Mouse (Mus musculus): ENCODE data around the gene Ywhah.

Ywhah gene

DNA sequence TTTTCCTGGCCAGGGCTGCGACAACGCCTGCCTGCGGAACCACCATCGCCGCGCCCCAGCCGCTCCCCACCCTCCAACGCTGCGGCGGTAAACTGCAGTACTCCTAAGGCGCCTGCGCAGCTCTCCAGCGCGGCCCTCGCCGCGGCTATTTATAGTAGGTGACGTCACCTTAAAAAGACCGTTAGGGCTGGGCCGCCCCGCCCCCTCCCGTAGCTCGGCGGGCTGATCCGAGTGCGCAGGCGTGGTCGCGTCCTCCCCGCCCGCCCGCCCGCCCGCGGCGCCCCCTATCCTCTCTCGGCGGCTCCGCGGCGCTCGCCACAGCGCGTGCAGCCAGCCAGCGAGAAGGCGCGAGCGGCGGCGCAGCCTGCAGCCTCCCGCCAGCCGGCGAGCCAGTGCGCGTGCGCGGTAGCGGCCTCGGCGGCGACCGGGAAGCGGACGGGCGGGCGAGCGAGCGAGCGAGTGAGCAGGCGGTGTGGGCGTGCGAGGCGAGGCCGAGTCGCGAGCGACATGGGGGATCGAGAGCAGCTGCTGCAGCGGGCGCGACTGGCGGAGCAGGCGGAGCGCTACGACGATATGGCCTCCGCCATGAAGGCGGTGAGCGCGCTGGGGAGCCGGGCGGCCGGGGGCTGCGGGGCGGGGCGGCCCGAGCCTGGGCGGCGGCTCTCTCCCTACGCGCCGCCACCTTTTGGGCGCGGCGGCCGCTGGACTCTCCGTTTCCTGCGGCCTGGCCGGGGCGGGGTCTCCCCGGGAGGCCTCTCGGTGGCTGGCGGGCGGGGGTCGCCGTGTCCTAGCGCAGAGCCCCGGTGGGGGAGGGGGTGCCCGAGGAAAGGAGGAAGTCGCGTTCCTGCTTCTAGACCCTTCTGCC, at the start of gene Ywhah:
TSS of gene Ywhah (plus strand) at position 256 of the 865 bp plus-strand sequence.
- peak; percentile 95 to 96 for DNase-seq

DNA sequence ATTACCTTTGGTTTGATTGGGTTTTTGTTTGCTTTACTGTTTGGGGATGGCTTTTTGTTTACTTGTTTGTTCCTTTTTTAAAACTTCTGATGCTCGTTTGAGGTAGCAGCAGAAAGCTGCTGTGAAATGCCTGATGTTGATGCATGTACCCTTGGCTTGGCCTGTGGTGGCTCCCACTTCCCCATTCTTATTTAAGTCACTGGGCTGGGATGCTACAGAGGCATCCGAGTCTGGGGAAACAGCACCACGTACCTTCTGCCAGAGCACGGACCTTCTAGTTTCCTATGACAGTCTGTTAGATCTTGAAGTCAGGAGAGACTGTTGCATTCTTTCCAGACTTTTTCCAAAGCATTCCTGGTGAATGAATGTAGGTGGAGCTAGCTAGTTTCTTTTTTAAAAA, 42.1 kb upstream of the Ywhah start:
- no peak for DNase-seq

- no peak for DNase-seq
Measured at GRCm38 (mm10) chr5:32977179-32977578, 41.4 kb upstream of the Ywhah start.

GRCm38 (mm10) chr5:32985379-32985778, 33.2 kb upstream of the Ywhah start:
- DNase-seq, result no peak

GRCm38 (mm10) chr5:32987873-32988272, 30.7 kb upstream of the Ywhah start:
- DNase-seq, result no peak

- no peak for DNase-seq
Measured at GRCm38 (mm10) chr5:32989959-32990640, 28.5 kb upstream of the Ywhah start.

GRCm38 (mm10) chr5:32991152-32991551, 27.5 kb upstream of the Ywhah start:
- DNase-seq, result no peak

DNA sequence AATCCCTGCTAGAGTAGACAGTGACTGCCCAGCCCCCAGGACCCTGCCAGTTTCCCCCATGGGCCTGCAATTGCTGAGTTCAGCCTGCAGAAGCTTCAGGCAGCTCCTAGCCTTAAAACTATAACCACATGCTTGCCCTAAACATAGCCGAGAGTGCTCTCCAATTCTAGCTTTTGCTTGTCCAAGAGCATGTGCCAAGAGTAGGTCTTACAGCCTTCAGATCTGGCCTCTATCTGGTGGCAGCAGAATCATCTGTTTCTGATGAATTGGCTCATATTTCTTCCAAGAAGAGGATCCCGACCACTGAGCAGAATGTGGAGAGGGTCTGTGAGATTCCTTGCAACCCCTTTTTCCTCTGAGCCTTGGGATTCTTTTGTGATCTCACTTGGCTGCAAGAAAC, 24.1 kb upstream of the Ywhah start:
- no peak for DNase-seq

DNA sequence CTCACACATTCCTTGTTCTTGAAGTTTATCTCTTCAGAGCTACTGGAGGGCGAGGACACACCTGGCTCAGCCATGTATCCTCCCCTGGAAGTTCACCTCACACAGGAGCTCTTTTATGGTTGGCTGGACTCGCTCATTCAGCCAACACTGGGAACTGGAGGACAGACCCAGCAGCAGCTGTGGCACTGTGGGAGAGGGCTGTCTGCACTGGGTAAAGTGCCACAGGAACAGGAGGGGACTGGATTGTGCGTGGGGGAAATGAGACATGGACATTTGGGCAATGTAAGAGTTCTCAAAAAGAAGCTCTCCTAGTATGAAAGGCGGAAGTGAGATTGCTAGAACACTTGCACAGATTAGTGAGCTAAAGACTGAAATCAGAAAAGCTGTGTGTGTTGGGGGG, 22.9 kb upstream of the Ywhah start:
- no peak for DNase-seq

GRCm38 (mm10) chr5:32996560-32996959, 22.1 kb upstream of the Ywhah start:
- DNase-seq, result no peak

DNA sequence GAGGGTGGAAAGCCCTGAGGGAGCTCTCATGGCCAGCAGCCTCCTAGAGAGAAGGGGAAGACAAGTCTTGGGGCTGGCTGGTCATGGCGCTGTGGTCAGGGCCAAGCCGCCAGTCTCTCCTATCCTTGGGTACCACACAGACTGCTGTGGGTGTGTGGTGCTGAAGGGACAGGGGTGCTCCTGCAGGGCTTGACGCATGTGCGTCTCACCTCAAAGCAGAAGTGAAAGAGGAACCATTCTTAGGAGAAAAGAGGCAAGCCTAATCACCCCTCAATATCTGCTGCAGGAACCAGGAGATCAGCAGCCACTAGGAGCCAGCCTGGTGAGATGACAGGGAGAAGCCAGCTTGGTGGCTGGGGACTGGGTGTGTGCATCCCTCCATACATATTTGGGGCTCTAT, 20.9 kb upstream of the Ywhah start:
- no peak for DNase-seq

GRCm38 (mm10) chr5:32998783-32999182, 19.8 kb upstream of the Ywhah start:
- peak; percentile 74 to 76 for DNase-seq

GRCm38 (mm10) chr5:33001111-33001510, 17.5 kb upstream of the Ywhah start:
- no peak for DNase-seq

DNA sequence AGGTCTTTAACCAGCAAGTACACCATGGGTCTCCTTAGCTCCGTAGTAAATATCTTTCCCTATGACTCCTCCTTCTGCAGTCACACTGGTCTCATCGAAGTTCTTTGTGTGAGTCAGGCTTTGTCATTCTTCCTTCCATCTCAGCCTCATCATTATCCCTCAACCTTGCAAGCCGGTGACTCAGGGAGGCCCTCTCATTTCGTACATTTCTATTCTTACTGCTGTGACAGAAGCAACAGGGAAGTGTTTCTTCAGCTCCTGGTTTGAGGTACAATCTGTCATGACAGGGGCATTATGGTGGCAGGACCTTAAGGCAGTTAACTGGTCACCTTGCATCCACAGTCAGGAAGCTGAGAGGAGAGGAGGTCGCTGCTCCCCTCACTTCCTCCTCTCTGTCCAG, 15.8 kb upstream of the Ywhah start:
- DNase-seq, result no peak

GRCm38 (mm10) chr5:33003500-33003899, 15.1 kb upstream of the Ywhah start:
- peak in 1 of 2 experiments; percentile 8 for DNase-seq

- DNase-seq, result no peak
Measured at GRCm38 (mm10) chr5:33004110-33004509, 14.5 kb upstream of the Ywhah start.

DNA sequence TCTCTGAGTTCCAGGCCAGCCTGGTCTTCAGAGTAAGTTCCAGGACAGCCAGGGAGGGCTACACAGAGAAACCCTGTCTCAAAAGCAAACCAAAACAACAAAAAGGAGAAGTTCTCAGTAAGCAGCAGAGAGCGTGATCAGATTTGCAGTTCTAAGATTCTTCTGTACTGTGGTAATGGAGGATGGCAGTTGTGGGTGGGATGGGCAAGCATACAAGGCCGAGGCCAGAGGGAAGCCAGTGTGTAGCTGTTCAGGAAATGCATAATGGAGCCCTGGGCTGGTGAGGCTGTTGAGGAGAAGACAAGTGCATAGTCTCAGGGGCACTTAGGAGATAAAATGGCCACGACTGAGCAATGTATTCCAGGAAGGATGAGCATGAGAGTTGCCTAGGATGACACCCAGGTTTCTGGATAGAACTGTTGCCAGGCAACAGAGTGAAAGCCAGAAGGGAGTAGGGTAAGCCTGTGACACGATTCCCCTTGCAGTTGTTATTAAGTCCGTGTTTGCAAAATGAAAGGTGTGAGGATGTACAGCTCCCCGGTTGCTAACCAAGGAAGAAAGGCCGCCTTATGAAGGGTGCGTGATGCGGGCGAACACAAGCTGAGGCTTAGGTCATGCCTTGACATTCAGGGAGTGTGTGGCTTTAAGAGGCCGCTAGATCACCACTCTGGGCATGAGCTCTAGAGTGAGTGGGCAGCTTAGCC, 13.0 kb upstream of the Ywhah start:
- DNase-seq, result no peak

GRCm38 (mm10) chr5:33006670-33007069, 11.9 kb upstream of the Ywhah start:
- no peak for DNase-seq

DNA sequence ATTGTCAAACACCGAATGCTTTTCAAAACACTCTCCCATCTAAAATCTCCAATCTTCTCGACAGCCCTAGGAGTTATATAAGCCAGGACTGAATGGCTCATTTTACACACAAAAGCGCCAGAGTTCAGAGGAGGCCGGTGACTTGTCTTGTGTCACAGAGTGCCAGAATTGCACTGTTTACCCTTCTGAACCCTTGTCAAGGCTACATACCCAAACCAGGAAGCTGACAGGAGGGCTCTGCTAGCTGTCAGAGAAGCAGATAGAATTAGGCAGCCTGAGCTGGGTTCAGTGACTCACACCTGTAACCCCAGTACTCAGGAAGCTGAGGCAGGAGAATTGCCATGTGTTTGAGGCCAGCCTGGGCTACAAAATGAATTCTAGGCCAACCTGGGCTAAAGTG, 11.2 kb upstream of the Ywhah start:
- DNase-seq, result no peak

GRCm38 (mm10) chr5:33009301-33009700, 9.3 kb upstream of the Ywhah start:
- DNase-seq, result no peak

DNA sequence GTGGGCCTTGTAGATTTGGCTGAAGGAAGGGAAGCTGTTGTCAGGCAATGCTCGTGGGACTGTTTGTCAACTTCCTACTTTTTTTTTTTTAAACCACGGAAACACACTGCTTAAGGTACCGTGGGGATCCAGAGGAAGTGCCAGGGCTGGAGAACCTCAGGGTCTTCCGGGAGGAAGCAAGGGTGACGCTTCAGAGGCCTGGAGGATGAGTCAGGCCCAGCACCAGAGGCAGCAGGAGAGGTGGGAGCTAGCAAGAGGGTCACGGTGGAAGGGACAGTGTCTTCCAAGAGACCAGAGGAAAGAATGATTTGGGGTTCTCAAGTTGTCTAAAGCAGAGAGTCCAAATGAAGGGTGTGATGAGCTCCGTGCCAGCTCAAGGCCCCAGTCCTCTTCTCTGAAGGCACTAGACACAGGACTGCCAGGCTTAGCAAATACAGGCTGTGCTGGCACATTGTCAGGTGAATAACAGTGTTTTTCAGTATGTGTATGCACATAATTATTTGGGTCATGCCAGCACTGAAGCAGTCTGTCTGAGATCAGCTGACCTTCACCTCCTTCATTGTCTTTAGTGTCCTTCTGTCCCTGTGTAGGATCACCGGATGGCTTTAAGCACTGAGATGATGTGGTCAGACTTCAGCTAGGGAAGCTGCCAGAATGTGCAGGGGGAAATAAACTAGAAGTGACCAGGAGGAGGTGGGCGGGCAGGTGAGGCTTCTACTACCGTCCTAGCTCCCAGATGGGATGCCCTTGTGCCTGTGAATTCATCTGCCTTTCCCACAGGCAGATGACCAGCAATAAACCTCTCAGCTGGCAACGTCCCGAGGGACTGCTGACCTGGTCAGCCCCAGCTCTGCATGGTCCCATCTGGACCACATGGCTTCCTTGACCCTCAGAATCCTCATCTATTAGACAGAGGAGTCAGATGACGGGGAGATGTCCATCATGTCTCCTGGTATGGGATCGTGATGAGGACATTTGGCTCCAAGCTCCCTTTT, 8.5 kb upstream of the Ywhah start:
- DNase-seq, result peak in 1 of 2 experiments; percentile 24

Data from kidney, adult 8-10 months (tissue).